Mouse (Mus musculus): ENCODE results near the gene Sec61b. TPM values are rescaled to one million over a fixed set of nuclear protein-coding genes. Genes with fewer than 3 reads are reported as not detected.

The Sec61b gene
- polyA plus RNA-seq (2015; fragmentation: Nextera tagmentation; extraction: Ambion mirVana), result 398 and 456 TPM in 2 replicates

- H3K4me3 ChIP-seq, result peak within 1 kb of the TSS; percentile 92
- peak; percentile 97 for ATAC-seq (ENCODE audit: insufficient number of reproducible peaks, low FRiP score, low TSS enrichment, low read depth)
- H3K27ac ChIP-seq, result peak within 1 kb of the TSS; percentile 98
- H3K36me3 ChIP-seq, result peaks cover 60% of the 10 kb centered on the region
- peak within 1 kb of the TSS; percentile 84 for H3K9ac ChIP-seq
- peaks cover 6% of the 10 kb centered on the region; the same call in 1 of the 2 replicates for H3K9me3 ChIP-seq
- WGBS, result under 1% methylated on average over 58 of the region's 58 CpGs
- H3K4me2 ChIP-seq, result peak within 1 kb of the TSS; percentile 56
- H3K27me3 ChIP-seq, result no peaks in the 10 kb centered on the region
- H3K4me1 ChIP-seq, result peaks cover 23% of the 10 kb centered on the region
These were observed at the start of gene Sec61b, which contains the start of gene Alg2 for GRCm38 (mm10) chr4:47473968-47474729. Sec61b (plus strand) TSS chr4:47474658. Alg2 (minus strand) TSS chr4:47474333.

- Histone ChIP-seq H3K27me3 (no peaks in the 10 kb centered on the region), H3K9ac (no peak overlapping the region), H3K27ac (no peak overlapping the region), H3K9me3 (no peaks in the 10 kb centered on the region), H3K4me1 (no peaks in the 10 kb centered on the region), H3K4me3 (no peak overlapping the region), H3K36me3 (no peaks in the 10 kb centered on the region), H3K4me2 (no peak overlapping the region)
- 88% methylated on average over 16 of the region's 16 CpGs for WGBS
- no peak for ATAC-seq (ENCODE audit: insufficient number of reproducible peaks, low FRiP score, low TSS enrichment, low read depth)
These were observed 49.1 kb upstream of the Sec61b start for GRCm38 (mm10) chr4:47425247-47425830.

- no peaks in the 10 kb centered on the region for H3K36me3 ChIP-seq
- H3K4me2 ChIP-seq, result no peak overlapping the region
- no peaks in the 10 kb centered on the region for H3K4me1 ChIP-seq
- no peak overlapping the region for H3K4me3 ChIP-seq
- no peak overlapping the region for H3K9ac ChIP-seq
- 59% methylated on average over 3 of the region's 3 CpGs for WGBS
- H3K27me3 ChIP-seq, result no peaks in the 10 kb centered on the region
- H3K27ac ChIP-seq, result no peak overlapping the region
- no peaks in the 10 kb centered on the region for H3K9me3 ChIP-seq
- ATAC-seq (ENCODE audit: insufficient number of reproducible peaks, low FRiP score, low TSS enrichment, low read depth), result no peak
These were observed 46.9 kb upstream of the Sec61b start for GRCm38 (mm10) chr4:47427606-47428005.

- 28% methylated on average over 6 of the region's 6 CpGs for WGBS
These were observed 43.9 kb upstream of the Sec61b start for GRCm38 (mm10) chr4:47430557-47430956.

GRCm38 (mm10) chr4:47431081-47431480 is 43.4 kb upstream of the Sec61b start:
- Histone ChIP-seq H3K9ac (no peak overlapping the region), H3K9me3 (no peaks in the 10 kb centered on the region), H3K27ac (no peak overlapping the region), H3K4me1 (peaks cover 7% of the 10 kb centered on the region; the same call in 1 of the 2 replicates), H3K4me3 (no peak overlapping the region), H3K36me3 (no peaks in the 10 kb centered on the region), H3K27me3 (peaks cover 3% of the 10 kb centered on the region; the same call in 1 of the 2 replicates), H3K4me2 (no peak overlapping the region)
- WGBS, result 81% methylated on average over 5 of the region's 5 CpGs
- no peak for ATAC-seq (ENCODE audit: insufficient number of reproducible peaks, low FRiP score, low TSS enrichment, low read depth)

More at GRCm38 (mm10) chr4:47430557-47430956, 43.9 kb upstream of the Sec61b start:
- no peaks in the 10 kb centered on the region for H3K36me3 ChIP-seq
- H3K27me3 ChIP-seq, result peaks cover 3% of the 10 kb centered on the region; the same call in 1 of the 2 replicates
- no peak overlapping the region for H3K4me2 ChIP-seq
- no peak overlapping the region for H3K27ac ChIP-seq
- no peaks in the 10 kb centered on the region for H3K9me3 ChIP-seq
- H3K4me1 ChIP-seq, result 0 out of 2 replicates have a peak, but pooled peaks cover 1% of the 10 kb centered on the region
- ATAC-seq (ENCODE audit: insufficient number of reproducible peaks, low FRiP score, low TSS enrichment, low read depth), result no peak
- no peak overlapping the region for H3K9ac ChIP-seq
- H3K4me3 ChIP-seq, result no peak overlapping the region

GRCm38 (mm10) chr4:47432766-47433165 is 41.7 kb upstream of the Sec61b start:
- Histone ChIP-seq H3K9me3 (no peaks in the 10 kb centered on the region), H3K36me3 (no peaks in the 10 kb centered on the region), H3K4me2 (no peak overlapping the region), H3K27ac (no peak overlapping the region), H3K4me3 (no peak overlapping the region), H3K4me1 (peaks cover 14% of the 10 kb centered on the region), H3K27me3 (peaks cover 8% of the 10 kb centered on the region; the same call in 1 of the 2 replicates), H3K9ac (no peak overlapping the region)
- no peak for ATAC-seq (ENCODE audit: insufficient number of reproducible peaks, low FRiP score, low TSS enrichment, low read depth)
- WGBS, result 79% methylated on average over 7 of the region's 7 CpGs

GRCm38 (mm10) chr4:47435131-47435530 is 39.3 kb upstream of the Sec61b start:
- Histone ChIP-seq H3K4me2 (no peak overlapping the region), H3K4me3 (no peak overlapping the region), H3K36me3 (no peaks in the 10 kb centered on the region), H3K4me1 (peaks cover 17% of the 10 kb centered on the region), H3K9ac (no peak overlapping the region), H3K27ac (no peak overlapping the region), H3K9me3 (no peaks in the 10 kb centered on the region), H3K27me3 (peaks cover 8% of the 10 kb centered on the region; the same call in 1 of the 2 replicates)
- 69% methylated on average over 12 of the region's 12 CpGs for WGBS
- ATAC-seq (ENCODE audit: insufficient number of reproducible peaks, low FRiP score, low TSS enrichment, low read depth), result no peak

GRCm38 (mm10) chr4:47435566-47436360 is 38.7 kb upstream of the Sec61b start:
- Histone ChIP-seq H3K4me1 (peaks cover 17% of the 10 kb centered on the region), H3K4me3 (no peak overlapping the region), H3K27me3 (peaks cover 8% of the 10 kb centered on the region; the same call in 1 of the 2 replicates), H3K9ac (no peak overlapping the region), H3K36me3 (no peaks in the 10 kb centered on the region), H3K4me2 (no peak overlapping the region), H3K27ac (no peak overlapping the region), H3K9me3 (no peaks in the 10 kb centered on the region)
- WGBS, result 43% methylated on average over 28 of the region's 28 CpGs
- no peak for ATAC-seq (ENCODE audit: insufficient number of reproducible peaks, low FRiP score, low TSS enrichment, low read depth)

- peaks cover 17% of the 10 kb centered on the region for H3K4me1 ChIP-seq
- no peaks in the 10 kb centered on the region for H3K9me3 ChIP-seq
- WGBS, result 1% methylated on average over 33 of the region's 33 CpGs
- peak overlapping the region; percentile 67; the same call in 1 of the 2 replicates for H3K27ac ChIP-seq
- peak; percentile 75 for ATAC-seq (ENCODE audit: insufficient number of reproducible peaks, low FRiP score, low TSS enrichment, low read depth)
- peak overlapping the region; percentile 93 for H3K4me2 ChIP-seq
- peak overlapping the region; percentile 57 for H3K4me3 ChIP-seq
- peaks cover 8% of the 10 kb centered on the region; the same call in 1 of the 2 replicates for H3K27me3 ChIP-seq
- H3K9ac ChIP-seq, result peak overlapping the region; percentile 71
- H3K36me3 ChIP-seq, result no peaks in the 10 kb centered on the region
These were observed 36.8 kb upstream of the Sec61b start for GRCm38 (mm10) chr4:47437365-47438340.

- Histone ChIP-seq H3K9me3 (no peaks in the 10 kb centered on the region), H3K9ac (no peak overlapping the region), H3K4me3 (no peak overlapping the region), H3K27ac (no peak overlapping the region), H3K4me2 (no peak overlapping the region), H3K27me3 (peaks cover 8% of the 10 kb centered on the region; the same call in 1 of the 2 replicates), H3K4me1 (peaks cover 17% of the 10 kb centered on the region), H3K36me3 (no peaks in the 10 kb centered on the region)
- no peak for ATAC-seq (ENCODE audit: insufficient number of reproducible peaks, low FRiP score, low TSS enrichment, low read depth)
- 78% methylated on average over 6 of the region's 6 CpGs for WGBS
These were observed 35.5 kb upstream of the Sec61b start for GRCm38 (mm10) chr4:47438956-47439355.

- H3K9me3 ChIP-seq, result no peaks in the 10 kb centered on the region
- no peak for ATAC-seq (ENCODE audit: insufficient number of reproducible peaks, low FRiP score, low TSS enrichment, low read depth)
- peaks cover 5% of the 10 kb centered on the region; the same call in 1 of the 2 replicates for H3K27me3 ChIP-seq
- H3K27ac ChIP-seq, result no peak overlapping the region
- H3K4me3 ChIP-seq, result no peak overlapping the region
- H3K4me1 ChIP-seq, result peaks cover 11% of the 10 kb centered on the region
- no peak overlapping the region for H3K4me2 ChIP-seq
- H3K9ac ChIP-seq, result no peak overlapping the region
- 87% methylated on average over 11 of the region's 11 CpGs for WGBS
- H3K36me3 ChIP-seq, result no peaks in the 10 kb centered on the region
These were observed 33.5 kb upstream of the Sec61b start for GRCm38 (mm10) chr4:47440951-47441350.
